Mouse (Mus musculus) cerebellum, adult 2 months (tissue): ENCODE measurements at regions not wholly inside any gene's neighbourhood (a gene's known extent, or its start where the extent isn't known, plus 50 kb on each side); places are given as distances from the start of the nearest gene placed in this dataset.

Experiments used
- CTCF ChIP-seq: fragments of 200-500 bp; IDR thresholded peaks from 2 replicates; pipeline ENCODE4 v1.5.1; 2011; ENCODE audit warnings: low read depth, mild to moderate bottlenecking, control low read depth, low read length, moderate library complexity, borderline replicate concordance; ENCODE audit not compliant: insufficient read depth
- POLR2A ChIP-seq: fragments of 200-500 bp; IDR thresholded peaks from 2 replicates; pipeline ENCODE4 v1.6.1; 2011; ENCODE audit warnings: low read length, control low read depth, borderline replicate concordance; ENCODE audit not compliant: insufficient read depth

- TF ChIP-seq CTCF = no peak
- TF ChIP-seq POLR2A = no peak
Measured at GRCm38 (mm10) chr12:26781537-26781936, 312.5 kb downstream of the Cmpk2 start.
